Mouse (Mus musculus): ENCODE measurements at regions not wholly inside any gene's neighbourhood (a gene's known extent, or its start where the extent isn't known, plus 50 kb on each side); places are given as distances from the start of the nearest gene placed in this dataset.

GRCm38 (mm10) chr11:54195954-54196353 lies 53.5 kb downstream of the Csf2 start:
- TF ChIP-seq CTCF (IDR thresholded peaks at IDR 0.05; ENCODE audit: borderline replicate concordance, extremely low read depth, insufficient read depth, insufficient read length) (no peak), POLR2A (IDR thresholded peaks at IDR 0.05; ENCODE audit: borderline replicate concordance, extremely low read depth, insufficient read depth, insufficient read length, poor library complexity, severe bottlenecking) (no peak)

All from brain, embryonic 14.5 days (tissue).